Mouse (Mus musculus) CD4-positive naive resting alpha-beta T cell, adult 57 days (primary cell): ENCODE results near the gene Mrpl38. TPM values are rescaled to one million over a fixed set of nuclear protein-coding genes. Genes with fewer than 3 reads are reported as not detected.

Source experiments
- total RNA-seq: library from RNA; stranded (reverse); gene quantifications from one replicate; pipeline ENCODE4 v1.2.4, GENCODE M21; 2023

Mrpl38 gene
- total RNA-seq, result 59.1 TPM

DNA sequence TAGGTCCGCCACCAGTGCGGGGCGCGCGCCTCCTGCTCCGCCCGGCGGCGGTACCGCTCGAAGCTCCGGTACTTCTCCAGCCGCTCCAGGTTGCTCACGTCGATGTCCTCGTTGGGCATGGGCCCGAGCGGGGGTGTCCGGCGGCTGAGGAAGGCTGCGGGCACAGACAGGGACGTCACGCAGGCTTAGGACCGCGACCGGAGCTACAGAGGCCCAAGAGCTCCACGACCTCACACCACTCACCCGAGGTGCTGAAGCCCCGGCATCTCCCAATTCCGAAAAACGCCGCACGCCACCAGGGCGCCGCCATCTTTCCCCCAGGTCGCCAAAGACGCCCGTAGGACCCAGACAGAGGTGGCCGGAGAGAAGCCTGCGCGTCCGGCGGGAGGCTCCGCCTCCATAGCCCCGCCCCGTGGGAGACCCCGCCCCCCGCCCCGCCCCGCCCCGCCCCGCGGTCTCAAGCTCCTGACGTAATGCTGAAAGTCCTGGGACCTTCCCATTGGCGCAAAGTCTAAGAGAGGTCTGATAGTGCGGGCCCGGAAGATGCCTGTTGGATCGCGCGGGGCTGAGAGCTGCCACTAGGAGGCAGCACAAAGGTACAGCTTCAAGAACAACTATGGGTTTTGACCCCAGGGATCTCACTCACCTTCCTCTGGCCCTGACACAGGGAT lies at the start of gene Mrpl38:
Mrpl38 (minus strand) TSS at position 401 of the 671 bp plus-strand sequence.

DNA sequence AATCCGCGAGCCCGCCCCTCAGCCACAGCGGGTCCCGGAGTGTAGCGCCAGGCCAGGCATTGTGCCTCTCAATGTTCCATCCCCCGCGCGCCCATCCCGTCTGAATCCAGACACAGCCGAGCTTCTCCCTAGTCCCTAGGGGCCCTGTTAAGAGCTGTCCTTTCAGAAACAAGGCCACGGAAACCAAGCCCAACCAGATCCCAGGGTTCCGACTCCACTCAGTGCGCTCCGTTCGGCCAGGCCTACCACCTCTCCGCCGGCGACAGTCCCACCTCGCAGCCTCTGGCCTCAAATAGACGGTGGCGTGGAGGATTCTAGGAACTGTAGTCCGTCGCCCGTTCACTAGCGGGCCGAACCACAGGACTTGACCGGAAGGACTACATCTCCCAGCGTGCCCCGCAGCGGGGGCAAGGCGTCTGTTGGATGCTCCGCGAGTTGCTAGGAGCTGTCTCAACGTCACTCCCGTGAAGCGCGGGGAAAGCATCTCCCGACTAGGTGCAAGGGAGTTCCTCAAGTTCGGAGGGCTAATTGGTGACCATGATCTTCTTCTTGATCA lies 29.3 kb upstream of the Mrpl38 start, which contains the start of gene Fbf1:
Fbf1 (minus strand) TSS at position 283 of the 556 bp plus-strand sequence.

DNA sequence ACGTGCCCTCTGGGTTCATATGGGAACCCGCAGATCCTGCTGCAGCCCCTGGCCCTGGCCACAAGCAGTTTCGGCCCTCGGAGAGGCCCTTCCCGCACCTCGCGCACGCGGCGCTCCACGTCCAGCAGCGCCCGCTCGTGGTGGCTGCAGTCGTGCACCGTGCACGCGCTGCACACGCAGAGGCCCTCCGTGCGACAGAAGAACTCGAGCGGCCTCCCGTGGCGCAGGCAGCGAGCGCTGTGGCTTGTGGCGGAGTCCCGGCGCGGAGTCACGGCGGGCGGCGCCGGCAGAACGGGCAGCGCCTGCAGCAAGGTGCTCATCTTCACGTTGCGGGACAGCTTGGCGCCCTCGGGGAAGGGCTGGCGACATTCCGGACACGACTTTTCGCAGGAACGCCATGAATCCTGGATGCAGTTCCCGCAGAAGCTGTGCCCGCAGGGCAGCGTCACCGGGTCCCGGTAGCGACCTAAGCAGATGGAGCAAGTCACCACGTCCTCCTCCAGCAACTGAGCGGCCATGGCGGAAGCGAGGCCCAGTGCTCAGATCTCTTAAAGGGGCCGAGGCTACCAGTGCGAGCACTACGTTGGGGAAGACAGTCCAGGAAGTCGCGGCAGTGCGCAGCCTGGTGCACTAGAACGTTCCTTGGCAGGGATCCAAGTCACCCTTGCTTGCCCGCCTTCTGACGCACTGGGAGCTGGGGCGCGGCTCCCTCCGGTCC lies 8.0 kb downstream of the Mrpl38 start, which contains the start of gene Trim65:
Trim65 (minus strand) TSS at position 641 of the 718 bp plus-strand sequence.

DNA sequence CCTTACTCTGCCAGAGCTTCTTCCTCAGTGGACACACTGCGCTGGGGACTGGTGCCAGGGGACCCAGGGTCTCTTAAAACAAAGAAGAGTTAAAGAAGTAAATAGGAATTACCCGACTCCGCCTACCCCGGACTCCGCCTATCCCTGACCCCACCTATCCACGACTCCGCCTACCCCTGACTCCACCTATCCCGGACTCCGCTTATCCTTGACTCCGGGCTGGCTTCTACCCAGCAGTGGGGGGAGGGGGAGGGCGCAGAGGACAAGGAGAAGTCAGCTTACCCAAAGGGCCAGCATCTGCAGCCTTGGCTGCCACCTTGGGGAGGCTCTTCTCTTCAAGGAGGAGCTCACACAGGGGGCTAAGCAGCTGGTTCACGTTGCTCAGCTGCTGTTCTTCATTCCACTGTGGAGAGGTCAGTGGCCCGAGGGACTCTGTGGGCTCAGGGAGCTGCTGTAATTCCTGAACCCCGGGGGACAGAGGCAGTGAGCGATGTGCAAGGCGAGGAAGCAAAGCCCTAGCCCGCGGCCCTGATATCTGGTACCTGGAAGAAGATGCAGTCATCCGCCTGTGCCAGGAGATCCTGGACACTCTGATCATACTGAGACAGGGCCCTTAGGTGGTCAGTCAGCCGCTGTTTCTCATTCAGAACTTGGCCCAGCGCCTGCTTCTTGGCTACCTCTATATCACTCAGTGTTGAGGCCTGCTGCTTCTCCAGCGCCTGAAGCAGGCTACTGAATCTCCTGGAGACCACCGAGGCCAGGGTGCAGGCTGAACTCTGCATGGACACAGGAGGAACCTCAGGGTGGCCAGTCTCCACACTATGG lies 11.3 kb downstream of the Mrpl38 start, which contains the start of gene Trim47:
Trim47 (minus strand) TSS at position 55 of the 825 bp plus-strand sequence.

DNA sequence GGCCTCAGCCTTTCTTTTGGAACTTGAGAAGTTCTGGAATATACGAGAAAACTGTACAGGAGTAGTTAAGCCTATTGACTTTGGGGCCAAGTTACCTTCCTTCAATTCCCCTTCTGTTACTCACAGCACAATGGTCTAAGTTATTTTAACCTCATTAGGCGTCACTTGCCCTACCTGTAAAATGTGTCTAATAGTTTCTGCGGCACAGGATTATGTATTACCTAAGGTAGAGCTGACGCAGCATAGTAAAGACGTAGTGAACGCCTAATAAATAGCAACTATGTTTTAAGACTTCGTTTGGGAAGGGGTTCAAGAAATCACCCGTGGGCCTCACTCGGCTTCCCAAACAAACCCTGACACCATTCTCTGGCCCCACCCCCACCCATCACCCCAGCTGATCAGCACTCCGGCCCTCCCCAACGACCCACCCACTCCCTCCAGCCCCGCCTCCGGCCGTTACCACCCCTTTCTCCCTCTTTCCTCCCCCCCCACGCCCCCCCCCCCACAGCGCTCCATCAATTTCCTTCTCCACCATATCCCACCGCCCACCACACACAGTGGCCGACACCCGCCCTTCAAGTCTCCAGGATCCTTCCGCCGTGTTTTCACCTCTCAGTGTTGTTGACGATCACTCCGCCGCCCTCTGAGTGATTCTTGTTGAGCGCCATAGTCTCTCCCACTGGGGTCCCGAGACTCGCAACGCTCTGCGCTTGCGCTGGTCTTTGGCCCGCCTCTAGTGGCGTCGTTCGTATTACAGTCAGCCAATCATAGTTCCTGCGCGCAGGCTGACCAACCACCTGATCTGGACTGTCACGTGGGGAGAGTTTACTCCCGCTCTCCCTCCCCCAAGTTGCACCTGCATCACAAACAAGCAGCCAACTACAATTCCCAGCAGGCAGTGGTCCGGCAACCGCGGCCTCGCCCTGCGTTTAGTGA lies 52.1 kb downstream of the Mrpl38 start, which contains the start of gene Wbp2:
Wbp2 (minus strand) TSS at position 738 of the 936 bp plus-strand sequence.

Other genes with a start within 250 kb of the Mrpl38 start
- gene Smim5, start 238.9 kb downstream of the Mrpl38 start, total RNA-seq, result not detected
- gene Smim6, start 226.9 kb downstream of the Mrpl38 start, total RNA-seq, result not detected
- 33.5 TPM for gene Sap30bp, start 205.6 kb downstream of the Mrpl38 start, total RNA-seq
- gene Recql5, start 205.4 kb downstream of the Mrpl38 start, total RNA-seq, result 20.7 TPM
- 0.59 TPM for gene Itgb4, start 164.2 kb downstream of the Mrpl38 start, total RNA-seq
- gene Galk1, start 126.1 kb downstream of the Mrpl38 start, total RNA-seq, result 15.2 TPM
- 1,631 TPM for gene H3f3b, start 110.9 kb downstream of the Mrpl38 start, total RNA-seq
- gene Unk, start 108.5 kb downstream of the Mrpl38 start, total RNA-seq, result 58.6 TPM
- 85.3 TPM for gene Unc13d, start 60.9 kb downstream of the Mrpl38 start, total RNA-seq
- gene Wbp2, start 51.9 kb downstream of the Mrpl38 start, total RNA-seq, result 174 TPM
- 1.8 TPM for gene Trim47, start 11.7 kb downstream of the Mrpl38 start, total RNA-seq
- 39.2 TPM for gene Trim65, start 7.7 kb downstream of the Mrpl38 start, total RNA-seq
- 27.4 TPM for gene Fbf1, start 29.3 kb upstream of the Mrpl38 start, total RNA-seq
- gene Ten1, start 60.0 kb upstream of the Mrpl38 start, total RNA-seq, result 43.3 TPM
- gene Acox1, start 60.2 kb upstream of the Mrpl38 start, total RNA-seq, result 24.0 TPM
- 0.44 TPM for gene Evpl, start 99.2 kb upstream of the Mrpl38 start, total RNA-seq
- 67.5 TPM for gene Srp68, start 135.3 kb upstream of the Mrpl38 start, total RNA-seq
- gene Galr2, start 142.1 kb upstream of the Mrpl38 start, total RNA-seq, result not detected
- 60.6 TPM for gene Exoc7, start 168.4 kb upstream of the Mrpl38 start, total RNA-seq
- gene Foxj1, start 196.5 kb upstream of the Mrpl38 start, total RNA-seq, result not detected